ENCODE assay signal across 18 mouse cellular contexts in the genomic region with DNA sequence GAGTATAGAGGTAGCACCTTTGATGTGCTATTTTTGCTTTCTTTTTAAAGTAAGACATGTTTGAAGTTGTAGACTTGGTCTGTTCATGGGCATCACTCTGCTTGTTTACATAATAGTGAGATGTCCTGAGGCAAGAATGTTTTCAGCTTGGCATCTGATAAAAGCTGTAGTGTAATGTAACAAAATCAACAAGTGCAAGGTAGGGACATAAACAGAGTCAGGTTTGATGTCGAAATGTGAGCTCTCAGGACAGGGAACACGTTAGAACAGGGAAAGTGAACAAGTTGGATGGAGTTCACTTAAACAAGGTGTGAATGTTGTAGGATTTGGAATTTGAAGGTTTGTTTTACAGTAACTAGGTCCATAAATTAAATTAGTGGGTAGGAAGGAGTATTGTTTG.
"Had no signal": no experiment of that assay in that cellular context is flagged by ENCODE, and none has a peak within 500 bp of the region (broad histone marks: within the 10 kb centered on the region; RNA-seq: fewer than 3 reads in every experiment).

No protein-coding gene starts in this region.

- ATAC-seq: midbrain, embryonic 16.5 days had no signal

- H3K9ac ChIP-seq: lung, embryonic 14.5 days; midbrain, embryonic 12.5 days; neural tube, embryonic 13.5 days; neural tube, embryonic 15.5 days had no signal

- H3K4me3 ChIP-seq: midbrain, embryonic 10.5 days; midbrain, embryonic 12.5 days; myocyte; neural tube, embryonic 13.5 days; neural tube, embryonic 15.5 days had no signal

- H3K27ac ChIP-seq: midbrain, embryonic 10.5 days; midbrain, embryonic 12.5 days; neural tube, embryonic 13.5 days; neural tube, embryonic 15.5 days had no signal

- H3K27me3 ChIP-seq: midbrain, embryonic 12.5 days; neural tube, embryonic 13.5 days; neural tube, embryonic 15.5 days had no signal

- DNase-seq: lung, embryonic 14.5 days; lung, postnatal 10 days; lung, postnatal 4 days; midbrain, embryonic 14.5 days; retina, postnatal 1 day; right cerebral cortex, adult 18-20 months; right cerebral cortex, postnatal 25 days; right cerebral cortex, postnatal 4 days; spleen, adult 18-20 months; thymus, adult 18-20 months; thymus, postnatal 14 days; thymus, postnatal 36 days had no signal

- H3K36me3 ChIP-seq: midbrain, embryonic 12.5 days; neural tube, embryonic 13.5 days; neural tube, embryonic 15.5 days had no signal

- H3K4me2 ChIP-seq: lung, embryonic 14.5 days; midbrain, embryonic 12.5 days; neural tube, embryonic 13.5 days; neural tube, embryonic 15.5 days had no signal

- H3K9me3 ChIP-seq: midbrain, embryonic 10.5 days; midbrain, embryonic 12.5 days; neural tube, embryonic 13.5 days; neural tube, embryonic 15.5 days had no signal

- H3K4me1 ChIP-seq: midbrain, embryonic 10.5 days; midbrain, embryonic 12.5 days; neural tube, embryonic 13.5 days; neural tube, embryonic 15.5 days had no signal
